Mouse (Mus musculus) testis, adult 2 months (tissue): ENCODE measurements at regions not wholly inside any gene's neighbourhood (a gene's known extent, or its start where the extent isn't known, plus 50 kb on each side); places are given as distances from the start of the nearest gene placed in this dataset.

ENCODE experiments used
- H3K27ac ChIP-seq: fragments of 200-500 bp; 2 replicates; pipeline ENCODE4 v1.5.1; 2012; ENCODE audit warnings: low read depth, low read length; ENCODE audit not compliant: control insufficient read depth, insufficient read depth
- H3K27me3 ChIP-seq: fragments of 200-500 bp; 2 replicates; pipeline ENCODE4 v1.6.1; 2012; ENCODE audit warnings: mild to moderate bottlenecking, low read length, moderate library complexity; ENCODE audit not compliant: control insufficient read depth, insufficient read depth
- H3K36me3 ChIP-seq: fragments of 200-500 bp; 2 replicates; pipeline ENCODE4 v1.6.1; 2012; ENCODE audit warnings: mild to moderate bottlenecking, low read length; ENCODE audit not compliant: control insufficient read depth, insufficient read depth
- H3K4me1 ChIP-seq: fragments of 200-500 bp; 2 replicates; pipeline ENCODE4 v1.6.1; 2012; ENCODE audit warnings: low read length; ENCODE audit not compliant: control insufficient read depth, insufficient read depth
- H3K4me3 ChIP-seq: fragments of 200-500 bp; 2 replicates; pipeline ENCODE4 v1.5.1; 2012; ENCODE audit warnings: low read depth, mild to moderate bottlenecking, low read length, moderate library complexity, mixed read lengths; ENCODE audit not compliant: control insufficient read depth
- CTCF ChIP-seq: fragments of 200-500 bp; IDR thresholded peaks from 2 replicates; pipeline ENCODE4 v1.5.1; 2012; ENCODE audit warnings: low read depth, mild to moderate bottlenecking, inconsistent platforms, low read length, moderate library complexity; ENCODE audit not compliant: control insufficient read depth, insufficient read depth, insufficient replicate concordance
- POLR2A ChIP-seq: fragments of 200-500 bp; IDR thresholded peaks from 2 replicates; pipeline ENCODE4 v1.6.1; 2012; ENCODE audit warnings: low read depth, mild to moderate bottlenecking, inconsistent platforms, low read length, moderate library complexity; ENCODE audit not compliant: control insufficient read depth

DNA sequence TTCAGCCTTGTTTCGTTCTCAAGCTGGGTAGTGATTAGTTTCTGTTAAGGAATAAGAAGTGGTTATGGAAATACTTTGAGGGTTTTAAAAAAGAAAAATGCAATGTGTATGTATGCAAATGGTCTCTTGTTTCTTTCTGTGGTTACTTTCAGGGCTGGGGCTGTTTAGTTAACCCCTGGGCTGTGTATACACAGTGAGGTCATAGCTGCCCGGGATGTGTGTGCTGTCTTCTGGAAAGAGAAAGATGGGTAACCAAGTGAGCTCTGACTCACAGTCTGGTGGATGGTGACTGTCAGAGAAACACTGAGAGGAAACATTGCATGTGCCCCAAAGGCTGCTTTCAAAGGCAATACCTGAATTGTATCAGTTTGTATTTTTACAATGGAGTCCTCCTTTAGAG lies 79.3 kb upstream of the Dusp10 start:
- Histone ChIP-seq H3K27ac (no peak overlapping the region), H3K36me3 (no peaks in the 10 kb centered on the region), H3K4me3 (no peak overlapping the region), H3K27me3 (no peaks in the 10 kb centered on the region), H3K4me1 (peaks cover 5% of the 10 kb centered on the region; the same call in 1 of the 2 replicates)
- TF ChIP-seq POLR2A = no peak
- TF ChIP-seq CTCF = no peak

DNA sequence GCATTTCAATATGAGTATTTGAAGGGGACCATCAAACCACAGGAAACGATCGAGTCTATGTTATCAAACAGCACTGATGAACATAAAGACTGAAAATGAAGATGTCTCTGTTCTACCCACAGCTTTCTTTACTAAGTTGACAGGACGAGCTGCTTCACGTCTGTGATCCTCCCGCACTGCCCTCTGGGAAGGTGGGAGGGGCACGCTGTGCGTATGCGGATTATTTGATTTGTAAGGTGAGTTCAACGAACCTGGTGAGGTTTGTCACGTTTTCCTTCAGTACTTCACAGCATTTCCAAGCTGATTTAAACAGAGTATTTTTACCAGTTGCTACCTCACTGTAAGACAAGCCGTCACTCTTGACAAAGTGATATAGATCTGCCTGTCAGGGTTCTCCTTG lies 75.9 kb upstream of the Dusp10 start:
- Histone ChIP-seq H3K27me3 (no peaks in the 10 kb centered on the region), H3K36me3 (no peaks in the 10 kb centered on the region), H3K27ac (peak overlapping the region; percentile 17; the same call in 1 of the 2 replicates), H3K4me1 (peaks cover 5% of the 10 kb centered on the region; the same call in 1 of the 2 replicates), H3K4me3 (peak overlapping the region; percentile 69)
- TF ChIP-seq POLR2A = peak; percentile 75
- no peak for TF ChIP-seq CTCF

- TF ChIP-seq CTCF = no peak
- TF ChIP-seq POLR2A = no peak
- Histone ChIP-seq H3K27me3 (no peaks in the 10 kb centered on the region), H3K27ac (no peak overlapping the region), H3K36me3 (no peaks in the 10 kb centered on the region), H3K4me3 (no peak overlapping the region), H3K4me1 (peaks cover 5% of the 10 kb centered on the region; the same call in 1 of the 2 replicates)
Measured at GRCm38 (mm10) chr1:183938361-183938760, 74.7 kb upstream of the Dusp10 start.

DNA sequence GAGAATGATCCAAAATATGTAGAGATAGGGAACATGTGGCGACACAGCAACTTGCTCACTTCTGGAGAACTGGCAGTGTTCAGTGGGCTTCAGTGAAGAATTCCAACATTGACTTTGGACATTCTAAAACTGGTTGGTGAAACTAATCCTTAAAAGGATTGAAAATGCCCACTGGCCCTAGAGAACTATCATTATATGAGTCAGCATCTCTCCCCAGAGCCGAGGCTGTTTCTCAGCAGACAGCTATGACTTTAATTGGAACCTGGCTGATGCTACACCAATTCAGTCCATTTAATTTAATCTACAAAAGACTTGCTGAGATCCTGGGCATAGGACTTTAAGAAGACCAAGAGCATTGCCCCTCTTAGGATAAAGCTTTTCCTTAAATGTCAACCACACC lies 72.4 kb upstream of the Dusp10 start:
- H3K4me1 ChIP-seq = peaks cover 5% of the 10 kb centered on the region; the same call in 1 of the 2 replicates
- H3K36me3 ChIP-seq = no peaks in the 10 kb centered on the region
- TF ChIP-seq POLR2A = no peak

DNA sequence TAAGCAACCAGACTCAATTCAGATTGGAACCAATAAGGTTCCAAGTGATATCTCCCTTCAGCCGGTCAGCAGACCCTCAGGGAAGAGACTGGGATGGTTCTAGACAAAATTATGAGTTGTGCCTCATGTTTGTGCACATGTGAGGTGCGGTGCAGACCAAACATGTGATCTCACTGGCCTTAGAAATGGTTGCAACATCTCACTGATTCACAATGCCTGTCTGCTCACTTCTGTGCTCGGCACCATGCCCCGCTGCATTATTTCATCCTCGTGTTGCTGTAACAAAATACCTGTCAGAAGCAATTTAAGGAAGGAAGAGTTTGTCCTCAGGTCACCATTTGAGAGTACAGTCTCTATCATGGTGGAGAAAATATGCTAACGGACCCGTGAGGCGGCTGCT lies 66.9 kb upstream of the Dusp10 start:
- H3K27ac ChIP-seq = no peak overlapping the region
- no peak overlapping the region for H3K4me3 ChIP-seq
- no peaks in the 10 kb centered on the region for H3K36me3 ChIP-seq
- no peaks in the 10 kb centered on the region for H3K4me1 ChIP-seq
- H3K27me3 ChIP-seq = no peaks in the 10 kb centered on the region
- TF ChIP-seq CTCF = no peak
- no peak for TF ChIP-seq POLR2A

More for the DNA sequence above, 72.4 kb upstream of the Dusp10 start:
- Histone ChIP-seq H3K27me3 (no peaks in the 10 kb centered on the region), H3K27ac (no peak overlapping the region), H3K4me3 (no peak overlapping the region)

DNA sequence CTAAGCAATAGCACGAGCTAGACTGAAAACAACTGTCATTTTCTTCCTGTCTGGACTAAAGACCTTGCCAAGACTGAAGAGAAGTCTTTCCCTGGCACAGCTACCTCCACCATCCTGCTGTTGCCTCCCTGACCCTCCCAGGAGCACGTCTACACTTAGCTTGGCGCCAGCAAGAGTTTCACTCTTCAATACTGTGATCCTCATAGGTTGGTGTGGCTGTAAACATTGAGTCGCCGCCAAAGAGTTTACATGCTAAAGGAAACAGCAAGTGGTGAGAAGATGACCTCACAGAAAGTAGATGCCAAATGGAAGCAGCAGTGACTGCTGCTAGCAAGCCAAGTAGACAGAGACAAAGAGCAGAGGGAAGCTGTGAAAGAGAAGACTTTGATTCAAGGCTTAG lies 66.0 kb upstream of the Dusp10 start:
- TF ChIP-seq CTCF = no peak
- Histone ChIP-seq H3K4me1 (no peaks in the 10 kb centered on the region), H3K27ac (no peak overlapping the region), H3K4me3 (no peak overlapping the region), H3K36me3 (no peaks in the 10 kb centered on the region), H3K27me3 (no peaks in the 10 kb centered on the region)

- H3K27me3 ChIP-seq = no peaks in the 10 kb centered on the region
- H3K27ac ChIP-seq = no peak overlapping the region
- no peaks in the 10 kb centered on the region for H3K4me1 ChIP-seq
- TF ChIP-seq CTCF (no peak), POLR2A (no peak)
- no peak overlapping the region for H3K4me3 ChIP-seq
- H3K36me3 ChIP-seq = no peaks in the 10 kb centered on the region
Measured at GRCm38 (mm10) chr1:183949205-183949604, 63.9 kb upstream of the Dusp10 start.

- Histone ChIP-seq H3K4me3 (no peak overlapping the region), H3K27ac (no peak overlapping the region), H3K36me3 (no peaks in the 10 kb centered on the region), H3K4me1 (no peaks in the 10 kb centered on the region), H3K27me3 (no peaks in the 10 kb centered on the region)
- TF ChIP-seq POLR2A = no peak
Measured at GRCm38 (mm10) chr1:183954086-183954485, 59.0 kb upstream of the Dusp10 start.
